Mouse (Mus musculus) hindbrain, embryonic 16.5 days (tissue): ENCODE measurements around the gene Tpbgl. TPM values are rescaled to one million over a fixed set of nuclear protein-coding genes. Genes with fewer than 3 reads are reported as not detected.

Experiments used
- ATAC-seq: fragments of 200-750 bp; cut with Nextera tagmentation; 2 replicates; pipeline ENCODE4 v1.8.0; 2017; ENCODE audit warnings: moderate TSS enrichment, moderate library complexity
- H3K27ac ChIP-seq: fragments of 300-500 bp; sonication (generic); 2 replicates; pipeline ENCODE4 v1.5.1; 2014; ENCODE audit warnings: low read depth, mild to moderate bottlenecking, control low read depth, low read length, moderate library complexity
- H3K27me3 ChIP-seq: fragments of 300-500 bp; sonication (generic); replicated peaks from 2 replicates; pipeline ENCODE4 v1.6.1; 2014; ENCODE audit warnings: low read length; ENCODE audit not compliant: control insufficient read depth, insufficient read depth
- H3K36me3 ChIP-seq: fragments of 300-500 bp; sonication (generic); 2 replicates; pipeline ENCODE4 v1.6.1; 2014; ENCODE audit warnings: mild to moderate bottlenecking, low read length, moderate library complexity, mixed read lengths; ENCODE audit not compliant: control insufficient read depth, insufficient read depth
- H3K4me1 ChIP-seq: fragments of 300-500 bp; sonication (generic); 2 replicates; pipeline ENCODE4 v1.6.1; 2014; ENCODE audit warnings: low read depth, low read length; ENCODE audit not compliant: control insufficient read depth, insufficient read depth
- H3K4me2 ChIP-seq: fragments of 300-500 bp; sonication (generic); 2 replicates; pipeline ENCODE4 v1.6.1; 2014; ENCODE audit warnings: mild to moderate bottlenecking, low read length, control low read depth, moderate library complexity
- H3K4me3 ChIP-seq: fragments of 300-500 bp; sonication (generic); 2 replicates; pipeline ENCODE4 v1.5.1; 2014; ENCODE audit warnings: mild to moderate bottlenecking, low read length, control low read depth, moderate library complexity
- H3K9ac ChIP-seq: fragments of 300-500 bp; sonication (generic); 2 replicates; pipeline ENCODE4 v1.6.1; 2014; ENCODE audit warnings: low read depth, mild to moderate bottlenecking, control low read depth, low read length, moderate library complexity
- H3K9me3 ChIP-seq: fragments of 300-500 bp; sonication (generic); 2 replicates; pipeline ENCODE4 v1.6.1; 2014; ENCODE audit warnings: mild to moderate bottlenecking, low read length, moderate library complexity; ENCODE audit not compliant: control insufficient read depth
- WGBS: fragments of 180-500 bp; shearing (Covaris S2); extraction: QIAGEN DNeasy Blood & Tissue Kit; methylation state at CpG from one replicate; pipeline ENCODE4 v1.1.7; 2014; 5-methylcytosine and 5-hydroxymethylcytosine counted together
- polyA plus RNA-seq: library from polyadenylated mRNA; unstranded; fragments of >200 nt; fragmentation: Nextera tagmentation; extraction: Ambion mirVana; gene quantifications from 2 replicates; pipeline ENCODE4 v1.2.1, GENCODE M21; 2015

Gene Tpbgl
- polyA plus RNA-seq, 1 experiment from 2014 or later, result 2.2 TPM

DNA sequence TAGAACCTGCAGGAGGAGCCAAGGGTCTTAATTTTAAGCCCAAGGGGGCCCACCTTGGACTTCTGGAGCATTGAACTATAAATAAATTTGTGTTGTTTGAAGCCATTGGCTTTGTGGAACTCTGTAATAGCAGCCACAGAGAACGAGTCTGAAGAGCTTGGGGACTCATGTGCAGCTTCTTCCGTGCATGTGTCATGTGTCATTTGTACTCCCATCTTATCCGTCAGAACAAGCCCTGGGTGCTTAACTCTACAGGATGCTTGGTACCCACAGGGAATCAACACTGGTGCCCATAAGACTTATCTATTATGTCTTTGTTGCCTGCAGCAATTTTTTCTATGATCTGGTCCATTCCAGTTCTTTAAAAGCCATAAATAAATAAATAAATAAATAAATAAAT lies 48.7 kb downstream of the Tpbgl start:
- whole genome bisulfite sequencing, result 61% methylated on average over 3 of the region's 3 CpGs
- no peaks in the 10 kb centered on the region for H3K9me3 ChIP-seq
- no peak overlapping the region for H3K9ac ChIP-seq
- no peak overlapping the region for H3K4me2 ChIP-seq
- H3K4me3 ChIP-seq, result no peak overlapping the region
- no peaks in the 10 kb centered on the region for H3K27me3 ChIP-seq
- H3K4me1 ChIP-seq, result peaks cover 13% of the 10 kb centered on the region
- no peak overlapping the region for H3K27ac ChIP-seq
- no peak for ATAC-seq
- H3K36me3 ChIP-seq, result no peaks in the 10 kb centered on the region

Other genes with a start within 250 kb of the Tpbgl start
- 36.9 and 43.8 TPM in 2 replicates for gene Gdpd5, start 245.7 kb downstream of the Tpbgl start, polyA plus RNA-seq
- 0.54 and 1.6 TPM in 2 replicates for gene Klhl35, start 161.1 kb downstream of the Tpbgl start, polyA plus RNA-seq
- 398 and 428 TPM in 2 replicates for gene Rps3, start 143.4 kb downstream of the Tpbgl start, polyA plus RNA-seq
- 17.4 and 19.8 TPM in 2 replicates for gene Arrb1, start 91.6 kb downstream of the Tpbgl start, polyA plus RNA-seq
- 6.7 and 7.5 TPM in 2 replicates for gene Slco2b1, start 84.2 kb upstream of the Tpbgl start, polyA plus RNA-seq
- not detected in 2 replicates for gene Olfr520, start 103.2 kb upstream of the Tpbgl start, polyA plus RNA-seq
- not detected in 2 replicates for gene Olfr521, start 136.4 kb upstream of the Tpbgl start, polyA plus RNA-seq
- gene Neu3, start 201.3 kb upstream of the Tpbgl start, polyA plus RNA-seq, result 2.3 and 2.8 TPM in 2 replicates
- 0.81 and 1.2 TPM in 2 replicates for gene Xrra1, start 232.0 kb upstream of the Tpbgl start, polyA plus RNA-seq
- gene Spcs2, start 236.4 kb upstream of the Tpbgl start, polyA plus RNA-seq, result 286 and 290 TPM in 2 replicates